Mouse (Mus musculus) G1E (cell line): ENCODE results near the gene Slamf6.
"Not testable (repeated sequence)": the region's sequence is repeated elsewhere in the genome, so short reads cannot be mapped to it uniquely, and the experiment has no call there.

Experiments
- CTCF ChIP-seq: IDR thresholded peaks from 2 replicates; pipeline ENCODE4 v1.5.1; 2012; ENCODE audit warnings: low read depth, low read length, inconsistent platforms, mixed read lengths
- TAL1 ChIP-seq: conservative IDR thresholded peaks from 2 replicates; pipeline ENCODE4 v1.6.1; 2012; ENCODE audit warnings: low read depth, low read length, inconsistent platforms, mixed read lengths

DNA sequence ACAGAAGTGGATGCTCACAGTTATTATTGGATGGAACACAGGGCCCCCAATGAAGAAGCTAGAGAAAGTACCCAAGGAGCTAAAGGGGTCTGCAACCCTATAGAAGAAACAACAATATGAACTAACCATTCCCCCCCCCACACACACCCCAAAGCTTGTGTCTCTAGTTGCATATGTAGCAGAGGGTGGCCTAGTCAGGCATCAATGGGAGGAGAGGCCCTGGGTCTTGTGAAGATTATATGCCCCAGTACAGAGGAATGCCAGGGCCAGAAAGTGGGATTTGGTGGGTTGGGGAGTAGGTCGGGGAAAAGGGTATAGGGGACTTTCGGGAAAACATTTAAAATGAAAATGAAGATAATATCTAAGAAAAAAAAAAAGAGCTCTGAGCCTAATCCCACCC, 57.0 kb downstream of the Slamf6 start:
- TF ChIP-seq CTCF, TAL1: not testable (repeated sequence)
